Mouse (Mus musculus) right cerebral cortex, postnatal 25 days (tissue): ENCODE data around the gene Ap3b1.

Experiments
- DNase-seq: peaks from one replicate; pipeline ENCODE4 v3.0.0; 2022

Ap3b1 gene

DNA sequence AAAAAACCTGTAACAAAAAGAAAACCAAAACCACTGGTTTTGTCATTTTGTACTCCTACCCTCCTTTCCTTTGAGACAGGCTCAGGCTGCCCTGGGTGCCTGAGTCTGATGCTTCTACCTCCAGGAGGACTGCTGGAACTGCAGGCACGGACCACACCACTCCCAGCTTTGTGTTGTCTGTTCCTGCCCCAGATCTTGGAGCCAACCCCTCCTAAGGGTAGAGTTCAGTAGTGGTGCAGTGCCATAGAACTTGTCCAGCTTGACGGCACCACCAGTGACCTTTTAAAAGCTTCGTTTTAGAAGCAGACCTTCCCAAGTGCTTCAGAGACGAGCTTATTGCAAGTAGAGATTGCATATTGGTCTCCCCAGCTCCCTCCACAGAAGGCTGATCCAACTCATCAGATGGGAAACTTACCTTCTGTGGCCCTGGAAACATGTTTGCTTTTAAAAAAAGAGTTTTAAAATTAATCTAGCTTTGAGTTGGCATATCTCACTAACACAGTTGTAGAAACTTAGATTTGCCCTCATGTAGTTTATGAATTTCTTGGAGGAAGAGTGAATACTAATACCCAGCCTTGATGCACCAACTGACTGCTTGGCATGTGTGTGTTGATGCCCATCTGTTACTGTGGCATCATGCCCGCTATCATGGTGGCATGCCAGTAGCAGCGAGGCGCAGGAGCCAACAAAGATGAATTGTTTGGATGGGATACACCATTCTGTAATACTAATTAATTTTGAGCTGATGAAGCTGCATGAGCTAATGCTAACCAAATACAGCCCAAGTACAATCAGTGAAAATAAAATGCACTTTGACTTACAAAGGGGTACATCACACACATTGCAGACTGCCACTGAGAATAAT is 17.0 kb downstream of the Ap3b1 start:
- peak; percentile 43 for DNase-seq

DNA sequence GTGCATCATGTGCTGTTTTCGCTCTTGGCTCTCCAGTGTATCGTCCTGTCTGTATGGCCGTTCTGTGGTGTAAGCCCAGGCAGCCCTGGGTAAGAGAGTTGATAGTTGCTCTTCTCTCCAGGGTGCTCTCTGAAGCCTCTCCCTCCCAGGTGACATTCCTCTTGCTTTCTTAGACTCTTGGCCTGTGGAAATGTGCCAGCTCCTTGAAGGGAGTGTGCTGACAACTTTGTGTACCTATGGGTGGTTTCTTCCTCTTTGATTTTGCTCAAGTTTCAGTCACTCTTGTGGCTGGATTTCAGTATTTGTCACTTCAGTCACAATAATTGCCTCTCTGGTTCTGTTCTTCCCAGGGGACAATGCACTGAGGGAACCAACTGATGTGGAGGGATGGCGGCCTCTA is 20.2 kb downstream of the Ap3b1 start:
- no peak for DNase-seq

DNA sequence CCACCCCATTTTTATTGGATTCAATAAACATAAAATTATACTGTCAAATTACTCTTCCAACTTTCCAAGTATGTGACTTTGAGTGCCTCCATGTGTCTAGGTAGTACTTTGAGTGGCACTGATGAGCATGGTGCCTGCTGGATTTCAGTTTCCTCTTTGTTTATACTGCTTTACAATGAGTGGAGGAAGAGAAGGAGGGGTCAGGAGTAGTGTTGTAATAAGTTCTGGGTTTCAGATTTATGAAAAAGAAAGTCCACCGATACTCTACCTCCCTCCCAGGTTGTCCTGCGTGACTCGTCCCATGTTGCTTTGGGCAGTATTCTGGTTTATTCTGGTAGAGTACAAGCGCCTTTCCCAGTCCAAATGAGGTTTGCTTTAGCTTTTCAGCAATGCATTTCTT is 22.7 kb downstream of the Ap3b1 start:
- no peak for DNase-seq

DNA sequence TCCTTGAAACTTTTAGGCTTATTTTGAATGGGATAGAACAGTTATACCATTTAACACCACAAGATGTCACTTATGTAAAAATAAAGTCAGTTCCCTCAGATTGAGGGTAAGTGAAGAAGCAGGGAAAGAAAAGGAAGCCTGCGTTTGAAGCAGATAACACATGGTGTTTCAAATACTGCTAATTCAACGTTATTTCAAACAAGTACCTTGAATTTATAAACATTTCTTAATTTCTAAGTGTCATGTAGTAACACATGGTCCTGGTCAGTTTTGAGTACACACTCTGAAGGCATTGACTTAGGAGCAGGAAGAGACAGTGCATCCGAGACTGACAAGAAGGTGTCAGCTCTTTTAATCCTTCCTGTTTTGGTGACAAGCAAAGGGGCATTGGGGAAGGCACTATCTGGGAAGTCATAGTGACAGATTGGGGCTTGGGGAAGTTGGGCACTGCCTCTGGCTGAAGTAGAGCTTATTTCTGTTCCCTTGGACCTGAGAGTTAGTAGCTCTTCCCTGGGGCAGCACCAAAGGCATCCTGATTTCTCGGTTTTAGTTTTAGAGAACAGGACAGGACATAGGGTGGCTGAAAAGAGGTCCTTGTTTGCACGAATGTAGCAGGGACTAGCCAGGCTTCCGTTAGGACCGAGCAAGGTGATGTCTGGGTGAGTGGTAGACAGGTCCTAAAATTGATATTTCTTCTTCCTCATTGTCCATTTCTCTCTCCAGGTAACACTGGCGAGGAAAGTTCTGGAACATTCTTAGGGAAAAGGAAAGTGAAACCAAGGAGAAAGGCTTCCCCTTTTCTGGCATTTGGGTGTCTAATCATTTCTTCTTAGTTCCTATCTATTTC is 23.3 kb downstream of the Ap3b1 start:
- DNase-seq = no peak

GRCm38 (mm10) chr13:94384931-94385570 is 26.3 kb downstream of the Ap3b1 start:
- no peak for DNase-seq

DNA sequence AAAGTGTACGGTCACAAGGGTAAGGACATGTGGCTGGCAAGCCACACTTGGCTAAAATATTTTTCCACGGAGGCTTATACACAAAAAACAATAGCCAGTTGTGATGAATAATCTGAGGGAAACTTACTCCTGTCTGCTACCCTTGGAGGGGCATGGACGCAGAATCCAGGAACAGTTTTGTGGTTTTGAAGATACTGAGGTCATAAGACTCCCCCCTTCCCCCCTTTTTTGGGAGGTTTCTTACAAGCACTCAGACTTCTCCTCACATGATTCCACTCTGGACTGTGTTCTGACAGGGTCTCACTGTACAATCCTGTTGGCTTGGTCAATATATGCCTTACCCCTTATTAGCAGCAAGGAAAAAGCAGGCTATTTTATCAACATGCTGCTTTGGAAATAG is 29.8 kb downstream of the Ap3b1 start:
- DNase-seq = no peak

GRCm38 (mm10) chr13:94389541-94389940 is 30.8 kb downstream of the Ap3b1 start:
- no peak for DNase-seq

DNA sequence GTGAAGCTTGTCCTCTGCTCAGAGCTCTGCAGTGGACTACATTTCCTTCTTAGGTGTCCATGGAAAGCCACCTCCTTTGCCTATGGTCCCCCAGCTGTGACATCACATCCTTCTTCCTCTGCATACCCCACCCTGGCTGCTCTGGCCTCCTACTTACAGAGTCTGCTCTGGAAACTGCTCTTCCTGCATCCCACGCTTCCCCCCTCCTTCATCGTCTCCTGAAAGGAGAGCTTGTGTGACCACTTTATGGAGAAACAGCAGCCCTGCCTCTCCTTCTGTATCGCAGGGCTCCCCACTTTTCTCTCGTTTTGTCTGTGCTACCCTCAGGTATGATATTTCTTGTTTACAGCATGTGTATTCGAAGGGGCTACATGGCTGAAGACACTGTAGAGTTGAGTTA is 33.5 kb downstream of the Ap3b1 start:
- no peak for DNase-seq

- no peak for DNase-seq
Observed at GRCm38 (mm10) chr13:94394486-94394885, 35.7 kb downstream of the Ap3b1 start.

DNA sequence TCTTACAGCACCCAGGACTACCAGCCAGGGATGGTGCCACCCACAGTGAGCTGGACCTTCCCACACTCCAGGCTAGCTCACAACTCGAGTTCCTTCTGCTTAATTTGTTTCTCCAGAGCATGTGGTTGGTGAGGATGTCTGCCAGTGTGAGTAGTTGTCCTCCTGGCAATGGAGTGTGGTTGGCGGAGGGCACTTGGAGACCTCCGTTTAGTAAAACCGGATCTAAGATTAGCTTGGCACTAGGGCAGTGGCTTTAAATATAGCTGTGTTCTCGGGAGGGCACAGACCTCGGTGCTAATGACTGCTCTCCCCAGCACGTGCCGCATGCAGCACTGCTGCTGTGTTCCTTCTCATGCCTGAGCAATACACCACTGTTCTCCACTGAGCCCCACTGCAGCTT is 37.0 kb downstream of the Ap3b1 start:
- DNase-seq = peak; percentile 43

DNA sequence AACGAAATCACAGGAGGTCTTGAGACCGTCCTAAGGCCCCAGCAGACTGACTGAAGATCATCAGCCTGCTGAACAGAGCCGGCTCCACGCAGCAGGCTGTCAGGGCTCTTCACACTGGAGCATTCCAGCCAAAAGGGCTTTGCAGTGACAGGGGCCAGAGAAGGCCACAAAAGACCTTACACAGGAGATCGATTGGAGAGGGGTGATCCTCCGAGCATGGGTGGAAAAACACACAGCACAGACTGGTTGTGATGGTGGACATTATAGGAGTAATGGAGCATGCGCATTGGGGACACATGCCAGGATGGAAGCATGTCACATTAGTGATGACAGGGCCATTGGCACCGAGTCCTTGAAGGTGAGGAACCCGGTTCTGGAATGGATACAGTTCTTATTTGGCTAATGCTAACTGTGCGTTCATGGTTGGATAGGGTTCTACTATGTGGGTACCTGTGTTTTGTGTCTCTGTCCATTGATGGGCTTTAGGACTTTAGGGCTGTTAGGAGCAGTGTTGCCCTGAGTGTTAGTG is 37.7 kb downstream of the Ap3b1 start:
- no peak for DNase-seq

- DNase-seq = no peak
Observed at GRCm38 (mm10) chr13:94398568-94399374, 40.0 kb downstream of the Ap3b1 start.

DNA sequence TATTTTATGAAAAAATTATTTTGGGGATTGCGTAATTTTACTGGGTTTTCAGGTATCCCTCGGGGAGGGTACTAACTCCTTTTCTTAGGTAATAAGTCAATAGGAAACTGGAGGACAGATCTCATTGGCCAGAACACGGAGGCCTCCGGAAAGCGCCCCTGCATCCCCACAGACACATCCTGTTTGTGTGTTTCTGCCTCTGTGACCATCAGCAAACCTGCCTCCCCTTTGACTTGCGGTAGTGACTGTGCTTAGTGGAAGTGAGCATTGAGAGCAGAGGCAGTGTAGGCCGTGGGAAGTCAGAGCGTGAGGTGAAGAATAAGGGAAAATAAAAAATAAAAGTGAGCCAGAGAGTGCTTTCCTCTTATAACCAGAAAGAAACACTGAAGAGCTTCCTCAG is 41.7 kb downstream of the Ap3b1 start:
- no peak for DNase-seq

GRCm38 (mm10) chr13:94423600-94423999 is 64.8 kb downstream of the Ap3b1 start:
- DNase-seq = no peak

GRCm38 (mm10) chr13:94429567-94429966 is 70.8 kb downstream of the Ap3b1 start:
- no peak for DNase-seq

DNA sequence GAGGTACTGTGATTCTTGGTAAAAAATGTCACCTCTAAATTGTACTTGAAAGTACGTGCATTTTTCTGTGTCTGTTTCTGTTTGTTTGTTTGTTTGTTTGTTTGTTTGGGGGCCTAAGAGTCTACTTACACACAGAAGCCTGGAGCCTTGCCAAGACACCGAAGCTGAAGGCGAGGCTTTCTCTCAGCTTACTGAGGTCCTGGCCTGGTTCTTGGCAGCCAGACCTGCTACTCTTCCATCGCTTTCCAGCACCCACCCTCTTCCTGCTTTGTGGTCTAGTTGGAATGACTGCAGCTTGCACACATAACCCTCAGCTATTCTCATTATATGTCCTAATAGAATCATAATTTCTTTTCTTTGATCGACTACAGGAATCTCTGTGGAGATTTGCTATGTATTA is 80.6 kb downstream of the Ap3b1 start:
- no peak for DNase-seq

DNA sequence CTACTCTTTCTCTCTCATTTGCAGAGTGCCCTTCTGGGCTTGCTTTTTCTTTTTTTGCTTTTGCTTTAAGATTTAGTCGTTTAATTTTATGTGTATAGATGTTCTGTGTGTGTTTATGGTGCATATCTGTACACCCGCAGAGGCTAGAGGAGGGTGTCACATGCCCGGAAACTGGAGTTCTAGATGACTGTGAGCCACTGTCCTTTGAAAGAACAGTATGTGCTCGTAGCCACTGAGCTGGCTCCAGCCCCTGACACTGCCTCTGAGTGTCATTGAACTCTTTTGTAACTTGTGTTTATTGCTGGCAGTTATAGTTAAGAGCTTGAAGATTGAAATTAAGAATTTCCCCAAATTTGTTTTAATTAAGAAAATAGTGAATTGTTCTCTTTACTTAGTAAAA is 82.4 kb downstream of the Ap3b1 start:
- no peak for DNase-seq

DNA sequence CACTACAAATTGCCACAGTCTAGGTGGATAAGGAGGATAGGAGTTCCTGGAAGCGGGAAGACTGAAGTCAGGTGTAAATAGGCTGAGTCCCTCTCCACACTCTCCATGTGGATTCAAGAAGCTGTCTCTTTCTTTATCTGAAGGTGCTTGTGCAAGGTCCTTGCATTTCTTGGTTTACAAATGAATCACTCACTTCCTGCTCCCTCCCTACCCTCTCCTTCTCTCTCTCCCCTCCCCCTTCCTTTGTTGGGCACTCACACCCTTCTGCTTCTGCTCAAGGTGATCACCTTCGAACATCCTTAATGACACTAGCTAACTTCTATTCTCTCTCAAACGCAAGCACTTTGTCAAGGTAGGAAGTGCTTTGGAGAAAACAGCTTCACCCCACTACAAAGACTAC is 84.7 kb downstream of the Ap3b1 start:
- no peak for DNase-seq

DNA sequence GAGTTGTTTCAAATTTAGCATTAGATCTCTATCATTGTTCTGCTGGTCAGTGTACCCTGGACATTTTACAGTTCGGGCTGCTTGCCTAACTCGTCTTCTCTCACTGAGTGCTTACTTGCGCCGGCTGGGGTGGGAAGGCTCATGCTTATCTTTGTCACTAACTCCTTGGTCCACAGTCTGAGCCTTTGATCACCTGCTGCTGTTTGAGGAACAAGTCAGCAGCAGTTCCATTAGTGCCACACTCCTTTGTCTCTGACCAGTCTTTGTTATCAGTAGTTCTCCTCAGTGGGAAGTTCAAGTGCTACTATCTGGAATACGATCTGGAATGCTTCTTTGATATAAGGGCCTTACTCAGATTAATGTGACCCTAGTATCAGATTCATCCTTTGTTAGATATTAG is 86.3 kb downstream of the Ap3b1 start:
- no peak for DNase-seq

GRCm38 (mm10) chr13:94447003-94447402 is 88.2 kb downstream of the Ap3b1 start:
- DNase-seq = no peak

DNA sequence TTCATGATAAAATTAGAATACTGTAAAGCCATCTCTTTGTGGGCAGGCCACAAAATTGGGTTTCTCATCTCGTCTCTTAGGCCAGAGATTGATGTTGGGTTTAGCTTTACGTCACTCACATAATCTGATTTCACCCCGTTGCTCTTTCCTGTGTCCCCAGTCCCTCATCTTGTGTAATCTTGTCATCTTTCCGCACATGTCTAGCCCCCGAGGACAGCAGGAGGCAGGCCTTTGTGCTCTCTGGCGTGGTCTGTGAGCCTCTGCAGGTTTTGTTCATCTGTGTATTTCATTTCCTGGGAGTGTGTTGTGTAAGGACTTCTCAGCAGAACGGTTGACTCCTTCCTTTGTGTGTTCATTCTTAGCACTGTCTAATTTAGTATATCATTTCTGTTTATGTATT is 90.8 kb downstream of the Ap3b1 start:
- DNase-seq = no peak

- DNase-seq = peak; percentile 39
Observed at GRCm38 (mm10) chr13:94451229-94451628, 92.5 kb downstream of the Ap3b1 start.

DNA sequence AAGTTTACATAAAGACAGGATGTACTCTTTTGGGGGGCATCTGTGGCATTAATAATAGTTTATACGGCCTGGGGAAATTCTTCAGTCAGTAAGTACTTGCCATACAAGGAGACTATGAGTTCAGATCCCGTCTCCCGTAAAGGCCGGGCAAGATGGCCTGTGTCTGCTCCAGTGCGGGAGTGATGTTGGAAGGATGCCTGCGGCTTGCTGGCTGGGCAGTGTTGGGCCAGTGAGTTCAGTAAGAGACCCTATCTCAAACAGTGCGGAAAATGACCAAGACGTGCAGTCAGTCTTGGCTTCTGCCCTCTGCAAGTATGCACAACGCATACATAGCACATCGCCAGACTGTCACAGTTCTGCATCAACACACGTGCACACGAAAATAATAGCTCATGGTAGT is 95.4 kb downstream of the Ap3b1 start:
- DNase-seq = no peak
